Mouse (Mus musculus) testis, adult 2 months (tissue): ENCODE data around the gene March7. TPM values are rescaled to one million over a fixed set of nuclear protein-coding genes. Genes with fewer than 3 reads are reported as not detected.

Experiments used
- H3K27ac ChIP-seq: fragments of 200-500 bp; 2 replicates; pipeline ENCODE4 v1.5.1; 2012; ENCODE audit warnings: low read depth, low read length; ENCODE audit not compliant: control insufficient read depth, insufficient read depth
- H3K27me3 ChIP-seq: fragments of 200-500 bp; 2 replicates; pipeline ENCODE4 v1.6.1; 2012; ENCODE audit warnings: mild to moderate bottlenecking, low read length, moderate library complexity; ENCODE audit not compliant: control insufficient read depth, insufficient read depth
- H3K36me3 ChIP-seq: fragments of 200-500 bp; 2 replicates; pipeline ENCODE4 v1.6.1; 2012; ENCODE audit warnings: mild to moderate bottlenecking, low read length; ENCODE audit not compliant: control insufficient read depth, insufficient read depth
- H3K4me1 ChIP-seq: fragments of 200-500 bp; 2 replicates; pipeline ENCODE4 v1.6.1; 2012; ENCODE audit warnings: low read length; ENCODE audit not compliant: control insufficient read depth, insufficient read depth
- H3K4me3 ChIP-seq: fragments of 200-500 bp; 2 replicates; pipeline ENCODE4 v1.5.1; 2012; ENCODE audit warnings: low read depth, mild to moderate bottlenecking, low read length, moderate library complexity, mixed read lengths; ENCODE audit not compliant: control insufficient read depth
- CTCF ChIP-seq: fragments of 200-500 bp; IDR thresholded peaks from 2 replicates; pipeline ENCODE4 v1.5.1; 2012; ENCODE audit warnings: low read depth, mild to moderate bottlenecking, inconsistent platforms, low read length, moderate library complexity; ENCODE audit not compliant: control insufficient read depth, insufficient read depth, insufficient replicate concordance
- POLR2A ChIP-seq: fragments of 200-500 bp; IDR thresholded peaks from 2 replicates; pipeline ENCODE4 v1.6.1; 2012; ENCODE audit warnings: low read depth, mild to moderate bottlenecking, inconsistent platforms, low read length, moderate library complexity; ENCODE audit not compliant: control insufficient read depth
- polyA plus RNA-seq: library from polyadenylated mRNA; depleted of rRNA; stranded (reverse); fragments of >200 nt; gene quantifications from 2 replicates; pipeline ENCODE4 v1.2.3, GENCODE M21; 2012; rRNA removed

The March7 gene
- polyA plus RNA-seq: 17.8 and 22.3 TPM in 2 replicates

- no peaks in the 10 kb centered on the region; the same call in 1 of the 2 replicates for H3K36me3 ChIP-seq
- peaks cover 8% of the 10 kb centered on the region for H3K4me1 ChIP-seq
- H3K27ac ChIP-seq: peak within 1 kb of the TSS; percentile 97
- H3K4me3 ChIP-seq: peak within 1 kb of the TSS; percentile 96
- TF ChIP-seq POLR2A: peak; percentile 66
- no peak; the same call in 1 of the 2 replicates for TF ChIP-seq CTCF
- H3K27me3 ChIP-seq: no peaks in the 10 kb centered on the region
Observed at GRCm38 (mm10) chr2:60209703-60210651, at the start of gene March7, which contains the start of gene Baz2b. March7 (plus strand) TSS chr2:60209887. Baz2b (minus strand) TSS chr2:60209839.

GRCm38 (mm10) chr2:60163744-60164143 is 45.9 kb upstream of the March7 start:
- Histone ChIP-seq H3K27ac (no peak overlapping the region), H3K36me3 (no peaks in the 10 kb centered on the region), H3K27me3 (no peaks in the 10 kb centered on the region), H3K4me1 (no peaks in the 10 kb centered on the region), H3K4me3 (no peak overlapping the region)
- TF ChIP-seq CTCF: no peak
- TF ChIP-seq POLR2A: no peak

GRCm38 (mm10) chr2:60165679-60166078 is 44.0 kb upstream of the March7 start:
- Histone ChIP-seq H3K4me3 (no peak overlapping the region), H3K36me3 (no peaks in the 10 kb centered on the region), H3K27me3 (no peaks in the 10 kb centered on the region), H3K4me1 (no peaks in the 10 kb centered on the region), H3K27ac (no peak overlapping the region)
- TF ChIP-seq POLR2A (no peak), CTCF (no peak)

- H3K4me1 ChIP-seq: no peaks in the 10 kb centered on the region
- no peak overlapping the region for H3K4me3 ChIP-seq
- no peak overlapping the region for H3K27ac ChIP-seq
- no peaks in the 10 kb centered on the region for H3K36me3 ChIP-seq
- no peak for TF ChIP-seq CTCF
- TF ChIP-seq POLR2A: no peak
- no peaks in the 10 kb centered on the region for H3K27me3 ChIP-seq
Observed at GRCm38 (mm10) chr2:60166878-60167277, 42.8 kb upstream of the March7 start.

GRCm38 (mm10) chr2:60171786-60172530 is 37.7 kb upstream of the March7 start:
- Histone ChIP-seq H3K27ac (no peak overlapping the region), H3K4me1 (no peaks in the 10 kb centered on the region), H3K4me3 (no peak overlapping the region), H3K27me3 (no peaks in the 10 kb centered on the region), H3K36me3 (no peaks in the 10 kb centered on the region)
- no peak for TF ChIP-seq CTCF
- TF ChIP-seq POLR2A: no peak

GRCm38 (mm10) chr2:60172531-60172914 is 37.2 kb upstream of the March7 start:
- Histone ChIP-seq H3K4me3 (no peak overlapping the region), H3K4me1 (no peaks in the 10 kb centered on the region), H3K36me3 (no peaks in the 10 kb centered on the region), H3K27ac (no peak overlapping the region), H3K27me3 (no peaks in the 10 kb centered on the region)
- TF ChIP-seq CTCF (no peak), POLR2A (no peak)

GRCm38 (mm10) chr2:60173190-60173589 is 36.5 kb upstream of the March7 start:
- TF ChIP-seq POLR2A: no peak
- TF ChIP-seq CTCF: no peak
- H3K27ac ChIP-seq: no peak overlapping the region
- no peaks in the 10 kb centered on the region for H3K4me1 ChIP-seq
- no peaks in the 10 kb centered on the region for H3K36me3 ChIP-seq
- H3K27me3 ChIP-seq: no peaks in the 10 kb centered on the region
- no peak overlapping the region for H3K4me3 ChIP-seq
